Mouse (Mus musculus): ENCODE measurements at regions not wholly inside any gene's neighbourhood (a gene's known extent, or its start where the extent isn't known, plus 50 kb on each side); places are given as distances from the start of the nearest gene placed in this dataset.
A peak's percentile ranks its signal among the peaks of the same experiment; 100 is the strongest.

DNA sequence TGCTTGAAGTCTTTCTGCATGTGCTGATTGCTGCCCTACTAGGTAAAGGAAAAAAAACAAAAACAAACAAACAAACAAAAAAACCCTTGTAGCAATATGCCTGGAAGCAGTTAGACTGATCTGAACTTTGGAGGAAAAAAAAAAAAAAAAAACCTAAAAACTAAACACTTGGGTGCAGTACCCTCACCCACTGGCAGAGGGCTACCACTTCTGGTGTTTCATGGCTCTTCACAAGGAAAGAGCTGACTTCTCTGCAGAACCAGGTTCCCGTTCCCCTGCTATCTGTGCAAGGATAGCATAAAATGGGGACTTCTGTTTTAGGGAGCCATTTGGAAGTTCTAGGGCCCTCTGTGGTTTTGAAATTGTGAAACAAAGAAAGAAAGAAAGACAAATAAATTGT lies 52.2 kb upstream of the Otud4 start:
- peak; percentile 50 for DNase-seq

DNA sequence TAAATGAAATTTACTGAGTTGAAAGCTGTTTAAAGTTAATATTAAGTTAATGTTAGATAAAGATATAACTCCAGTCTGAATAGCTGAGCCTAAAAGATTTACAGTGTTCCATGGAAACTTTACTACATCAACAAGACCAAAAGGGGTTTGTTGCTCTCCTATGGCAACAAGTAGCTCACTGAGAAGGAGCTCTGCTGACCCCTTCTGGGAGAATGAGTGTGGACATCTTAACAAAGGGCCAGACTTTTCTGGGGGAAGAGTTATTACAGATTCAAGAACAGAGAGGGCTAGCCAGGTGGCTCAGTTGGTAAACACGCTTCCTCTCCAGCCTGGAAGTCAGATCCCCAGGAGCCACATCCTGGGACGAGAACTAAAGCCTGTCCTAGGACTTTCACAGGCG lies 54.5 kb upstream of the Otud4 start:
- peak; percentile 38 for DNase-seq

DNA sequence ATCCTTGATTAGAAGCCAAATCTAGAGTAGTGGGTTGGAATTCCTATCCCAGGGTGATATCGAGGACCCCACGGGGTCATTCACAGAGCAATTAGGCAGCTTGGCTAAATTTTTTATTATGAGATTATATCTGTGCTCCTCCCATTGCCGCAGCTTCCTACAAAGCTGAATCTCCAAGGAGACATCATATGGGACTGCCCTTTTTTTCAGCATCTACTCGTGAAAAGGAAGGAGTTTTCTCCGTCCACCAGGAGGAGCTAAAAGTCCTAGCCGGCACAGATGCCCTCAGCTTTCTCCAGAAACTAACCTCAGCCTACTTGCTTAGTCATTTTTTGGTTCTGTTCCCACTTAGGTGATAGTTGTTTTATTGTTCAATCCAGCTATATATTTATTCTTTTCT lies 56.1 kb upstream of the Otud4 start:
- no peak for DNase-seq

DNA sequence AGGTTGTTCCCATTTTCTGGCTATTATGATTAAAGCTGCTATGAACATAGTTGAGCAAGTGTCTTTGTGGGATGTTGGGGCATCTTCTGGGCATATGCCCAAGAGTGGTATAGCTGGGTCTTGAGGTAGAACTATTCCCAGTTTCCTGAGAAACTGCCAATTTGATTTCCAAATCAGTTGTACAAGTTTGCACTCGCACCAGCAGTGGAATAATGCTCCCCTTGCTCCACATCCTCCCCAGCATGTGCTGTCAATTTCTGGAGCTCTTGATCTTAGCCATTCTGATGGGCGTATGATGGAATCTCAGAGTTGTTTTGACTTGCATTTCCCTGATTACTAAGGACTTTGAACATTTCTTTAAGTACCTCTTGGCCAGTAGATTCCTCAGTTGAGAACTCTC lies 57.2 kb upstream of the Otud4 start:
- DNase-seq = no peak

DNA sequence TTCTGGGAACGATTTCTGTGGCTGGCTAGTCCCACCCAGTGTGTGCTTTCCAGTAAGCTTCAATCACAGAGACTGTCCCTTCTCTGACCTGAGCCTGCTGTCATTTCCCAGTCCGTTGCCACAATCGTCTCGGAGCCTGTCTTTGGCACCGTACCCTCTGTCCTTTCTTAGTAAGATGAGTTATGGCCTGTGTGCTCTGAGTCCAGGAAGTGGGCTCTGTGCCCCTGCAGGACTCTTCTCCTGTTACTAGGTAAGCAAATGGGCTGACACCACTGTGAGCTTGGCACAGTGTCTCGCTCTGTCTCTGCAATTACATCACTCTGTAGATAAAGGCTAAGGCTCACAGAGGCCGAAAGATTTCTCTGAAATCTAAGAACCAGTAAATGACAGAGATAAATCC lies 63.3 kb upstream of the Otud4 start:
- DNase-seq = peak; percentile 22

DNA sequence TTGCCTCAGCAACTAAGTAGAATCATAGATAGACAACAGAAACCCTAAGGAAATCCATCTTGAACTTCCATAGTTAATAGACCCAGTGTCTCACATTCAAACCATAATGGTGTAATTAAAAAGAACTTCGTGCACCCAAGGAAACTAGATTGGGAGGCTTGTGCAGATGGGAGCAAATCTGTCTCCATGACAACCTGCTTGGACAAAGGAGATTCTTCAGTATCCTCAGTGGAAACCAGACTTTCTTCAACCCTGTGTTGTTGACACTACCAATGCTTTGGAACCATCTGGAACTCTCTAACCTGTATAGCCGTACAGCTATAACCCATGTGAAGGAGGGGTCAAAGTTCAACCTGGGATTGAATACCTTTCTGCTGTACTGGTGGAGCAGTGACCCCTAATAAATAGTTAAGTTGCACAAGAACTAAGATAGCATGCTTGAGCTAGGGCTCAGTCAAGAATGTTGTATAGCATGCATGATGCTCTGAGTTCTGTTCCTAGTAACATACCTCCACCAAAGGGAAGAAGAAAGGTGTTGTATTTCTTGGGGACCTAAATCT lies 64.2 kb upstream of the Otud4 start:
- no peak for DNase-seq

DNA sequence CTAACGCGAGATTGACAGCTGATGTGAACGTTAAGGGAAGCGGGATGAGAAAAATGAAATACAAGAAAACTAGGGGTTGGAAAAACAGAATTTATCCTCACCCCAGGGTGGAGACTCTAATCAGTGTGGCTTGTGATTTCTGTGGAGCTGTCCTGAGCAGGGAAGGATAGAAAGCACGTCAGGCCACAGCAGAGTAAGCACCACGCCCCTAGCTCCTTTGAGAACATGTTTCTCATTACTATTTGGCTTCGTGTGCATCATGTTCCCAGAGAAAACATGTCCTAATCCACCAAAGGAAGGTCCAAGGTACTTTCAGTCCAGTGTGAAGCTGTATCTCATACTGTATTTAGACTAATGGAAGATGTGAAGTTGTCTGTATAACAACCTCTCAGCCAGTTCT lies 65.9 kb upstream of the Otud4 start:
- DNase-seq = no peak

DNA sequence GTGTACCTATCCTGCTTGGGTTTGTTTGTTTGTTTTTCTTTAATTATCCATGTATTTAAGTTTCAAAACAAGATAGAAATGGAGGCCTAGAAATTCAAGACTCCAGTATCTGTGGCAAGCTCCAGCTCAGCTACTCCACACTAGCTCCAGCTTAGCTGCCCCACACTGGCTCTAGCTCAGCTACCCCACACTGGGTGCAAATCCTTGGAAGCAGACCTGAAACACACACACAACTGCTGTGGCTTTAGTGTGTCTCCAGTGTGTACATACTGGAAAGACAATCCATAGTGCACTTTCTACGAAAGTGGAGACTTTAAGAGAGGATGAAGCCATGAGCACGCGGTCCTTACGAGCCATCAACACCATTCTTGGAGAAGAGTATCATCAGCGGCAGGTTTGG lies 66.9 kb upstream of the Otud4 start:
- DNase-seq = no peak

DNA sequence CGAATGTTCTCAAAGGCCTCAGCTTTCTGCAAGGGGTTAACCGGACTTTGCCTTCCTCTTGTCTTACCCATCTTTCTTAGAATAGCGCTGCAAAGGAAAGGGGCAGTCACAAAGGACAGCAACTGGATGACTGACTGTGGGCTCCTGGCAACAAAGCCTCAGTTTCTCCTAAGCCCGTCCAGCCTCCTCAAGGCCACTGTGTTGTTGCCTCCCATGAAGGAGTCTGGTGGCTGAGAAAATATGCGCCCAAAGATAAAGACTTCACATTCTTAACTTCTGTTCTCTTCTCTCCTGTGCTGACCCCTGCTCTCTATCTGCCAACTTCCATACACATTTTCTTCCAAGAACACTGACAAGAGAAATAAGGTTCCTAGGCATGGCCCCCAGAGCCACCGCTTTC lies 76.3 kb upstream of the Otud4 start:
- DNase-seq = no peak

DNA sequence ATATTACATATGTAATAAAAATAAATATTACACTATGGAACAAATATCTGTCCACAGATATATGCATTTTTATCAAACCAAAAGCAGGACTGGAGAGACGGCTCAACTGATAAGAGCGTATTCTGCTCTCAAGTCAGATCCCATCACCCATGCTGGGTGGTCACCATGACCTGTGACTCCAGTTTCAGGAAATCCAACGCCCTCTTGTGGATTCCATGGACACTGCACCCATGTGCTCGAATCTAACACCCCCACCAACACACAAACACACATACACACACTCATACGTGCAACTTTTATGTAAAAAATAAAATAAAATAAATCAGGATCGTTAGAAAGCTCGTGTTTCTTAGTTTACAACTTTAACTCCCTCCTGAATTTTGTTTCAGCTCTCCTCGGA lies 76.7 kb upstream of the Otud4 start:
- DNase-seq = no peak

DNA sequence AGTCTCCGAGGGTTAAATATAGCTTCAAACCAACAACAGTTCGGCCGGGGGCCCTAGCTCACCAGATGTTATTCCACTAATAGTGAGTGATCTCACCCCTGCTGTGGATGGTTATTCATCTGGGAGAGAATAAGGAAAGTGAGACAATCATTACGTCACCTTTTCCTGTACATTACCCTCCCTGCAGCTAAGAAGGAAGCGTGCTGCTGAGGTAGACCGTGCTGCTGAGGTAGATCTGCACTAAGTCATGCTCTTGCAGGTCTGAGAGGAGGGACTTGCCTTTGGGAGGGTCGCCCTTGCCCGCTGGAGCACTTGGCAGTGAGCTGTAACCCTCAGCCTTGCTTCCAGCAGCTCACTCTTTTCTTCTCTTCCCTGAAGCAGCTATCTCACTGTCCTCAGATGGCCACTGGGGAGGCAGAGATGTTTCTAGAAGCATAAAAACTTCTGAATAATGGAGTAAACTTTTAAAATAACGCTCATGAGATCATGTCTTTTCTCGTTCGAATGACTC lies 77.3 kb upstream of the Otud4 start:
- no peak for DNase-seq

DNA sequence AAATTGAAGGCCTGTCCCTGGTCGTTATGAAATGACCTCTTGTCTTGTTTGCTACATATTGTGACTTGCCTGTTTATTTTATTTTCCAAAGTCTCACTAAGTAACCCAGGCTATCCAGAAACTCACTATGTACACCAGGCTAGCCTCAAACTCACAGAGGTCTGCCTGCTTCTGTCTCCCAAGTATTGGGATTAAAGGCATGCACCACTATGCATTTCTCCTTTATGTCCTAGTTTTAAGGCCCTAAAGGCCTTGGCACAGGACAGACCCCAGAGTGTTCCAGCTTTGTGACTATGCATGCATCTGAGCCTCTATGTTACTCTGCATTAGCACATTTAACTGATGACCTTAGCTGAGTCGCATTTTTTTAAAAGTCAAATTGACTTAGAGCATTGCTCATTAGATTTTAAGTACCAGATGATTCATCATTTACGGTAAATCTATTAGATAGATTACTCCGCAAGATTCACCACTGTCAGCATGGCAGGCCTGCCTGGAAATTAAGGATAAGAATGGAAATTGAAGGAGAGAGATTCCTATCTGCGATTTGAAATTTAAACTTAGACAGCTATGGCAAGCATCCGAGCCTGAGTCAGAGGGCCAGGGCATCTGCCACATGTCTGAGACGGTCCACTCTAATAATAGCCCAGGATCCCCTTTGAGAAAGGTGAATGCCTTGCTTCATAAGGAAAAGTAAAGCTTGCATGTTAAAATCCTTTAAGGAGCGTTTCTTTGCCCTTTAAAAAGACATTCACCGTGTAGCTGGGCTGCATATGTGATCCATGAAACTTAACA lies 78.0 kb upstream of the Otud4 start:
- DNase-seq = no peak

DNA sequence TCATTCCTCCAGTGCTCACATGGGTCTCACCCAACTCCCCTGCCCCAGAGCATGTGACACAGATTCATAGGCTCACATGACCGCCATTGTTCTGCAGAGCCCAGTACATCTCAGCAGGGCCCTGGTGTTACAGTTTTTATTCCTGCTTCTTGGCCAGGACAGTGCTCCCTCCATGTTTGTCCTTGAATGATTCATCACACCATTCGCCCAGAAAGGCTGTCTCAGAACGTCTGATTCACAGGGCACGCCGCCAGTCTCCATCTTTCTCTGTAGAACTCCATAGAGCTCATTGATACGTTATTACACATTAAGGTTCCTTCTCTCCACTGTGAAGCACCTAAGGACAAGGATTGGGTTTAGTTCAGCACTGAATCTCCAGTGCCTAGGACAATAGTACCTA lies 79.9 kb upstream of the Otud4 start:
- peak; percentile 87 for DNase-seq

DNA sequence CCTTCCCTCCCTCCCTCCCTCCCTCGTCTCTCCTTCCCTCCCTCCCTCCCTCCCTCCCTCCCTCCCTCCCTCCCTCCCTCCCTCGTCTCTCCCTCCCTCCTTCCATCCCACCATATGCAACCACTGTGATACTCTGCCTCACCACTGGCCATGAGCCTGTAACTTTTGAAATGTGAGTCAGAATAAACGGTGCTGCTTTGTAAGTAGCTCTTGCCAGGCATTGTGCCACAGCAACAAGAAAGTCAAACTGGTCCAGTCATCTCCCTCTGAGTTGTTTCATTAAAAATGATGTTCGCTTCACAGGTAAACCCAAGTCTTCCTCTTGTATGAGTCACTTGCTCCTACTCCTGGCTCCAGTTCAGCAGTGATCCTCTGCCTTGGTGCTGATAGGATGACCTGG lies 85.1 kb upstream of the Otud4 start:
- no peak for DNase-seq

DNA sequence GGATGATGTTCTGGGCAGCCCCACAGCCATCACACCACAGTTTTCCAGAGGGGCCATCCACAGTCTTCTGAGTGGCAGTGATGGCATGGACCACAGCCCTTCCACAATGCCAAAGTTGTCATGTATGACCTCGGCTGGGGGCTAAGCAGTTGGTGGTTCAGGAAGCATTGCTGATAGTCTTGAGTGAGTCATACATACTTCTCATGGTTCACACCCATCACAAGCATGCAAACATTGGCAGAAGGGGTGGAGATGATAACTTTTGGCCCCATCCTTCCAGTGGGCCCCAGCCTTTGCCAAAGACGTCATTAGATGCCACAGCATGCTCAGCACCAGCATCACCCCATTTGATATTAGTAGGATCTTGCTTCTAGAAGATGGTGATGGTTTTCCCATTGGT lies 89.3 kb upstream of the Otud4 start:
- DNase-seq = no peak

DNA sequence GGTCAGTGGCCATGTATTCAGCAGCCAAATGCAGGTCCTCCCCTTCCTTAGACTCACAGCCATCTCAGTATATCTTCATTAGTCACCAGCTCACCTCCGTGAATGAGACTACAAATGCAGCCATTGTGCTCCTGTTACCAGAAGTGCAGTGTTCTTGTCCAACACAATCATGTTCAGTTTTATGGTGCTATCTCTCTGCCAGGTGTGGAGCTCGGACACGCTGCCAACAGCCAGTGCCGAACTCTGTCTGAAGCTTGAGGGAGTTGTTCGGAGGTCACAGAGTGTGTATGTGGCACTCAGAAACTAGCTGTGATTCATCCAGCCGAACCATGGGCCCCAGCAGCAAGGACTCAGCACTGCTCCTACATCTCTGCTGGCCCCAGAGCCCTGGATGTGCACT lies 91.3 kb upstream of the Otud4 start:
- peak; percentile 26 for DNase-seq

DNA sequence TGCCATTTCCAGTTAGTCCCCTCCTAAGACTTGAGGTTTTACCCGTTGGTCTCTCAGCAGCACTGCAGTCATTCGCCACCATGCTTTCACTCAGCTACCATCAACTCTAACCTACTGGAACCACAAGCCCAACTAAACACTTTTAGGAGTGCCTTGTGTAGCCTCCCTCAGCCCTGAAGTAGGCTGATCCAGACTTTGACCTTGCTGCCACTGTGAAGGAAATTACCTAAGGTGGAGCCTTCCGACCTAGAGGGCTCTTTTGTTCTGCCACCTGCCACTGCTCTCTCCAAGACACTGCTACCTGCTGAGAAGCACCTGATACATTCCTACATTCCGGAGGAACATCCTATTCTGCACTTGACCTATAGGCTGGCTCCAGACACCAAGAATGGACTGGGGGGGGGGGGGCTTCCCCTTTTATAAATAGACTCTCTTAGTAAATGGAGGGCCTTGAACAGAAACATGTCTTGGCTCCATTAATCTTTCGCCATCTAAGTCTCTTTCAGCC lies 93.5 kb upstream of the Otud4 start:
- DNase-seq = no peak

DNA sequence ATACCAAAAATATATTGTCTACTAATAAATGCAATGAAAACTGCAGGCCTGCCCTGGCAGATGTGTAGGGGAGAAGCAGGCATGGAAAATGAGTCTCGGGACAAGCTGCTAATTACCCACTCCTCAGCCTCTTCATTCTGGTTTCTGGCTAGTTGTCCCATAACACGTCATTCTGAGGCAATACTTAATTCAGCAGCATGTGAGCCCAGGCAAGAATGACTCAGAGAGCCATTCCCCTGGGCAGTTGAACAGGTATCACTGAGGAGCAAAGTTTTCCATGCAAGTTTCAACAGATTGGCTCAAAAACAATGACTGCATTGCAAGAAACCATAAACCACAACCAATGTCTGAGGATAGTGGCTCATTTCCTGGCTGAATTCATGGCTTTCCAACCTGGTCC lies 97.0 kb upstream of the Otud4 start:
- no peak for DNase-seq

DNA sequence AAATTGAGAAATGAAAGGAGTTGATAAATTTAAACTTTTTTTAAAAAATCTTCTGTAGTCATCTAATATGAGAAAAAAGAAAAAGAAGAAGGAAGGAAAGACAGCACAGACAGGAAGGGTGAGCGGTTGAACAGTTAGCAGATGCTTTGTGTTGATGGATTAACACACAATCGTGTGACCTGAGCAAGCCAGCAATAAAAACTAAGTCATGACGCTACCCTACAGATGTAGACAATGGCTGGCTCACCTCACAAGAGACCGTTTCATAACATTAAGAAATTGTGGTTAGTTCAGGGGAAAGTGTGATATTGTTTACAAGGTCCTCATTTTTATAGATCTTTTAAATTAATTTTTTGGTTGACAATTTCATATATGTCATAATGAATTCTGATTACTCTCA lies 99.4 kb upstream of the Otud4 start:
- no peak for DNase-seq

DNA sequence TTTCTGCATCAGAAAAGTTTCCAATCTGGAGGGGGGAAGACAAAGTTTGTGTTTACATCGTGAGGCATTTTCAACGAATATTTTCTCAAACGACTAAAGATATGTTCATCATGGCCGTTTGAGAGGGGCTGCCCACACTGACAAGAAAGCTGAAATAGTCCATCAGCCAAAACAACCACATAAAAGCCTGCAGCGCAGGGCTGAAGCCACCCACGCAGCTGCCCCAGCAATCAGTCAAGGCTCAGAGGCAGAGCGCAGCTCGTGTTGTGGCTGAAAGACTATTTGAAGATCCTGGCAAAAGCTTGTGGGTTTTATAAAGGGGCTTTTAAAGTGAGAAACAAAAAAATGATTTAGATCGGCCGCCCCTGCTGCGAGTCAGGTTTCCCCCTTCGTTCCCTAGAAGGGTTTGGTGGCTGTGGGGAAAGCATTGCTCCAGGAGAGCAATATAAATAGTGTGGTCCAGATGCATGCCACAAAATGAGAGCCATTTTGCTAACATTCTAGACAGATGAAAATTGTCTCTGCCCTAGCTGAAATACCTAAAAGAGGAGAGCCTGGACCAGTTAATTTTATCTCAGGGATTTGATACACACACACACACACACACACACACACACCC lies 105.0 kb upstream of the Otud4 start:
- DNase-seq = no peak

DNA sequence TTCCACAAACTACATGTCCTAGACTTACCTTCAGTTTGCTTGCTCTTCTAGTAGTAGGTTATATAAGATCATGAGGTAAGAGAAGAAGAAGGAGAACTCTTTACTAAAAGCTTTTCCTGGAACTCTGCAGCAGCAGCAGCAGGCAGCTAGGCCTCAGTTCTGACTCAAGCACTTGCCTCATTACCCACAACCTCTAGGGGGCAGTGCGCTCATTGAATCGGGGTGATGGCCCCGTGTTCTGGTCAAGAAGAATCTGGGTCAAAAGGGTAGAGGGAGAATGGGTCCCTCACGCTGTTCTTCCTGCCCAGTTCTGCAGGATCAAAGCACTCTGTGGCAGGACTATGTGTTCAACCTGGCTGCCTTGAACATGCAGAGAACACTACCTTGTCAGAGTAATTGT lies 109.9 kb upstream of the Otud4 start:
- peak; percentile 58 for DNase-seq

DNA sequence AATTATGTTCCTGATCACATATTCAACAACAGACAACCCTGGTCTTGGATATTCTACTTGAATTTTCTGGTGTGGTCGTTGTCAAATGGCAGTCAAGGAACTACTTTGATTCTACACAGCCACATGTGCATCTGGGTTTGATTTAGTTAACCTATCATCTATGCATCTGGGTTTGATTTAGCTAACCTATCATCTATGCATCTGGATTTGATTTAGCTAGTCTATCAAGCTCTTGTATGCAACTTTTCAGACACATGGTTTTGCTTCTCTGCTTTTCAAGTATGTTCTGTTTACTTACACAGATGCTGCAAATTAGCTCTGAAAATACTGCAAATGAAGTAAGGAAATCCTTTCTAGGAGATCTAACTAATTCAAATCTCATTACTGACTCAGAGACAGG lies 117.4 kb upstream of the Otud4 start:
- DNase-seq = no peak

DNA sequence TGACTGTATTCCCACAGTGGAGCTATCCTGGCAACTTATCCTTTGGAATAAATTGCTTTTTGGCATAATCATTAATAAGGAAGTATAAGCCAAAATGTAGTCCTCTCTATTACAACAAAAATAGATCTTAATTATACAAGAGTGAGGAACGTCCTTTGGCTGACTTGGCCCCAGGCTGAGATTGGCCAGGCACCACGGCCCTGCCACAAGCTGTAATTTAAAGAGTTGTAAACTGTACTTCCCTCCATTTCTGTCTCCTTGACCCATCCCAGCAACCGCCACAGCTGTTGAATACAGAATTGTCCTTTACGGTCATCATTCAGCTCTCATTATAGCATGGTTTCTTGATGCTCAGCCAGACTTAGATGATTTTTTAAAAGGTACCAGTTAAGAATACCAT lies 119.6 kb upstream of the Smad1 start:
- no peak for DNase-seq

Measured in adrenal gland, postnatal 25 days (tissue).